In the genomic region with DNA sequence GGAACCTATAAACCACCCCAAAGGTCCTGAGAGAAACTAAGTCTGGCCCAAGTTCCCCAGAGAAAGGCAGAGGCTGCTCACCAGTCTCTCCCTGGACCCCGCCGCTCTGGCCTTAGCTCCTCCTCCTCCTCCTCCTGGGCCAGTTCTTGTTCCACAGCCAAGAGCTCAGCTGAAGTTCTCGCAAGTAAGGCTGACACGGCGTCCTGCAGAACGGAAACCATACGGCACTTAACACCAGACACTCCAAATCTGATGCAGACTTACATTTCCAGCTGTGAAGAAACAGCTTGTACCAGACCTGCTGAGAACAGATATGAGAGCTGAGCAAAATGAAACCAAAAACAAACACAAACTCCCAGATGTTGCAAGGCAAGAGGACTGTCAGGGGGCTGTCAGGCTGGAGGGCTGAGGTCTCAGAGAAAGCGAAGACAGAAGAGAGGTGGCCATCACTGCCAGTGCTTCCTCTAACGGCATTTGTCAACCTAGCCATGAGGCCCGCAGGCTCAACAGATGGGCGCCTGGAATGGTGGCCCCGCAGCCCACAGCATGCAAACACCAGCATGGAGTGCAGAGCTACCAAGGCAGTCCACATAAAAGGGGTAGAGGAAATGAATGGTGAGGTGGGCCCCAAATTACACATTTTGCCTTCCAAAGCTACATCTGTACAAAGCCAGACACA, we compare ENCODE assay signal across 9 mouse cellular contexts. TPM values are rescaled to one million over a fixed set of nuclear protein-coding genes. Genes with fewer than 3 reads are reported as not detected.
DNase-seq lines count a peak whose midpoint lies in the region; ATAC-seq and TF ChIP-seq lines count a peak whose summit lies in the region.
"Had no signal": no experiment of that assay in that cellular context is flagged by ENCODE, and none has a peak within 500 bp of the region (broad histone marks: within the 10 kb centered on the region; RNA-seq: fewer than 3 reads in every experiment).

No protein-coding gene starts in this region.

- peak overlapping the region; percentile 45 for H3K4me3 ChIP-seq in cerebellum, adult 2 months (replicated peaks; ENCODE audit: insufficient read depth, low read depth, low read length)
- peak overlapping the region; percentile 36 for H3K4me3 ChIP-seq in liver, embryonic 13.5 days (replicated peaks)
- H3K4me3 ChIP-seq in midbrain, embryonic 15.5 days = no peak overlapping the region

- peak in 1 of 2 experiments; percentile 19 for DNase-seq in cerebellum, adult 2 months
- peak; percentile 68 for DNase-seq in urinary bladder, postnatal 14 days (ENCODE audit: low spot score)
- DNase-seq in urinary bladder, postnatal 10 days (ENCODE audit: low spot score) = no peak
- DNase-seq in heart, postnatal 4 days = peak; percentile 71
- no peak for DNase-seq in liver, embryonic 13.5 days
- DNase-seq in ovary, postnatal 10 days (ENCODE audit: low spot score) = peak; percentile 21

- no peak for TF ChIP-seq CTCF in cerebellum, adult 2 months (IDR thresholded peaks at IDR 0.05; ENCODE audit: borderline replicate concordance, insufficient read depth, low read depth, low read length)

- H3K36me3 ChIP-seq in liver, embryonic 13.5 days = peaks cover 10% of the 10 kb centered on the region; the same call in 1 of the 2 replicates
- peaks cover 7% of the 10 kb centered on the region; the same call in 1 of the 2 replicates for H3K36me3 ChIP-seq in midbrain, embryonic 15.5 days (replicated peaks)

- H3K27ac ChIP-seq in cerebellum, adult 2 months (ENCODE audit: insufficient read depth, low read length) = no peak overlapping the region
- no peak overlapping the region for H3K27ac ChIP-seq in liver, embryonic 13.5 days
- H3K27ac ChIP-seq in midbrain, embryonic 15.5 days = no peak overlapping the region

- no peaks in the 10 kb centered on the region for H3K9me3 ChIP-seq in liver, embryonic 13.5 days (replicated peaks)
- no peaks in the 10 kb centered on the region for H3K9me3 ChIP-seq in midbrain, embryonic 15.5 days

- 0 out of 2 replicates have a peak overlapping the region, but pooled peaks have one; percentile 17 for H3K9ac ChIP-seq in liver, embryonic 13.5 days
- no peak overlapping the region for H3K9ac ChIP-seq in midbrain, embryonic 15.5 days

- no peak for TF ChIP-seq POLR2A in cerebellum, adult 2 months (IDR thresholded peaks at IDR 0.05; ENCODE audit: borderline replicate concordance, insufficient read depth, low read length)

- no peaks in the 10 kb centered on the region for H3K27me3 ChIP-seq in cerebellum, adult 2 months (ENCODE audit: control insufficient read depth, insufficient read depth, low read length)
- no peaks in the 10 kb centered on the region for H3K27me3 ChIP-seq in liver, embryonic 13.5 days
- H3K27me3 ChIP-seq in midbrain, embryonic 15.5 days (replicated peaks) = no peaks in the 10 kb centered on the region

- 8% methylated on average over 12 of the region's 12 CpGs for WGBS in cerebellum, adult 2 months
- WGBS in liver, embryonic 13.5 days (ENCODE audit: insufficient replicate concordance) = 37% methylated on average over 12 of the region's 12 CpGs
- WGBS in midbrain, embryonic 15.5 days = 78% methylated on average over 12 of the region's 12 CpGs

- peak overlapping the region; percentile 48 for H3K4me2 ChIP-seq in liver, embryonic 13.5 days
- H3K4me2 ChIP-seq in midbrain, embryonic 15.5 days = no peak overlapping the region

- peaks cover 5% of the 10 kb centered on the region; the same call in 1 of the 2 replicates for H3K4me1 ChIP-seq in cerebellum, adult 2 months (ENCODE audit: control insufficient read depth, insufficient read depth, low read length)
- peaks cover 7% of the 10 kb centered on the region; the same call in 1 of the 2 replicates for H3K4me1 ChIP-seq in liver, embryonic 13.5 days (replicated peaks)
- H3K4me1 ChIP-seq in midbrain, embryonic 15.5 days = no peaks in the 10 kb centered on the region

- ATAC-seq in cerebellum, adult (ENCODE audit: insufficient number of reproducible peaks, low FRiP score, low TSS enrichment) = no peak
- no peak for ATAC-seq in liver, embryonic 13.5 days (ENCODE audit: low read depth)
- ATAC-seq in midbrain, embryonic 15.5 days (replicated peaks) = no peak

RNA-seq across cellular contexts. Expression of a gene that starts 27.7 kb away (rescaled TPM):
- 0.11 and 0.22 TPM in 2 replicates for polyA plus RNA-seq in cerebellum, adult 2 months (2012; rRNA removed)
- total RNA-seq in heart, postnatal 4 days (2021) = not detected
- polyA plus RNA-seq in liver, embryonic 13.5 days (2015; fragmentation: Nextera tagmentation; extraction: Ambion mirVana) = not detected in 2 replicates
- polyA plus RNA-seq in midbrain, embryonic 15.5 days (2015; fragmentation: Nextera tagmentation; extraction: Ambion mirVana) = not detected in 2 replicates

RNA-seq across cellular contexts. Expression of a gene that starts 30.0 kb away (rescaled TPM):
- not detected in 2 replicates for polyA plus RNA-seq in cerebellum, adult 2 months (2012; rRNA removed)
- total RNA-seq in heart, postnatal 4 days (2021) = not detected
- not detected in 2 replicates for polyA plus RNA-seq in liver, embryonic 13.5 days (2015; fragmentation: Nextera tagmentation; extraction: Ambion mirVana)
- polyA plus RNA-seq in midbrain, embryonic 15.5 days (2015; fragmentation: Nextera tagmentation; extraction: Ambion mirVana) = not detected in 2 replicates
- polyA plus RNA-seq: frontal cortex, adult 2 months had no signal

Comparison
In these comparisons a context has a peak if more than half of its experiments do, and no peak if none do; other contexts are left out.
1. DNase-seq: peak in urinary bladder, postnatal 14 days (single experiment), heart, postnatal 4 days (single experiment) and ovary, postnatal 10 days (single experiment); none in urinary bladder, postnatal 10 days (single experiment) and liver, embryonic 13.5 days (single experiment).